In genomic region chr11:116704336-116705035, GRCm38 (mm10) we compare ENCODE assay signal across 25 mouse cellular contexts. TPM values are rescaled to one million over a fixed set of nuclear protein-coding genes. Genes with fewer than 3 reads are reported as not detected.
A peak's percentile ranks its signal among the peaks of the same experiment; 100 is the strongest.
DNase-seq lines count a peak whose midpoint lies in the region; ATAC-seq and TF ChIP-seq lines count a peak whose summit lies in the region.
"Had no signal": no experiment of that assay in that cellular context is flagged by ENCODE, and none has a peak within 500 bp of the region (broad histone marks: within the 10 kb centered on the region; RNA-seq: fewer than 3 reads in every experiment).

No protein-coding gene starts in this region.

- in situ Hi-C loops in ES-E14 (cut with MboI; ENCODE audit: low sequenced_read_pairs in 2 of 2, unreplicated experiment in 2 of 2): no loop called here

- peak overlapping the region; percentile 12; the same call in 1 of the 2 replicates for H3K27ac ChIP-seq in lung, embryonic 16.5 days (ENCODE audit: low read length)
- H3K27ac ChIP-seq in ES-E14 (ENCODE audit: insufficient read depth, low read depth, low read length, poor library complexity, severe bottlenecking): peak overlapping the region; percentile 92
- H3K27ac ChIP-seq: forebrain, embryonic 10.5 days; hindbrain, embryonic 15.5 days; limb, embryonic 13.5 days; liver, embryonic 12.5 days had no signal

- 87% methylated on average over 8 of the region's 8 CpGs for WGBS in lung, embryonic 16.5 days

- no peaks in the 10 kb centered on the region for H3K36me3 ChIP-seq in lung, embryonic 16.5 days (ENCODE audit: control insufficient read depth, insufficient read depth, low read length)
- H3K36me3 ChIP-seq in ES-E14 (ENCODE audit: control insufficient read depth, insufficient read depth, low read length, poor library complexity, severe bottlenecking): no peaks in the 10 kb centered on the region
- H3K36me3 ChIP-seq: forebrain, embryonic 10.5 days; hindbrain, embryonic 15.5 days; limb, embryonic 13.5 days; liver, embryonic 12.5 days had no signal

- no peak for ATAC-seq in lung, embryonic 16.5 days (ENCODE audit: low read depth)
- ATAC-seq: liver, embryonic 12.5 days had no signal

- intact Hi-C loops in heart, postnatal 14 days (cut with DNase I): no loop called here

- no peak overlapping the region for H3K4me2 ChIP-seq in lung, embryonic 16.5 days (ENCODE audit: low read depth, low read length)
- H3K4me2 ChIP-seq: hindbrain, embryonic 15.5 days; limb, embryonic 13.5 days; liver, embryonic 12.5 days; lung, embryonic 14.5 days had no signal

- H3K4me3 ChIP-seq in lung, embryonic 16.5 days (ENCODE audit: low read length): no peak overlapping the region
- peak overlapping the region in 1 of 2 experiments; percentile 34; a peak in 2 of 4 replicates for H3K4me3 ChIP-seq in ES-E14 (ENCODE audit: insufficient read depth in 1 of 2, low read depth in 1 of 2, low read length in 2 of 2, poor library complexity in 1 of 2, severe bottlenecking in 1 of 2)
- H3K4me3 ChIP-seq: forebrain, embryonic 10.5 days; hindbrain, embryonic 15.5 days; limb, embryonic 13.5 days; liver, embryonic 12.5 days had no signal

- H3K9me3 ChIP-seq in lung, embryonic 16.5 days (ENCODE audit: control insufficient read depth, low read length): no peaks in the 10 kb centered on the region
- no peaks in the 10 kb centered on the region for H3K9me3 ChIP-seq in ES-E14 (ENCODE audit: control insufficient read depth, insufficient read depth, low read depth, low read length)
- H3K9me3 ChIP-seq: forebrain, embryonic 10.5 days; hindbrain, embryonic 15.5 days; limb, embryonic 13.5 days; liver, embryonic 12.5 days had no signal

- no peak overlapping the region for H3K9ac ChIP-seq in lung, embryonic 16.5 days (ENCODE audit: low read length)
- H3K9ac ChIP-seq in ES-E14 (ENCODE audit: insufficient read depth, low read depth, low read length, poor library complexity, severe bottlenecking): peak overlapping the region; percentile 26; the same call in 1 of the 2 replicates
- H3K9ac ChIP-seq: hindbrain, embryonic 15.5 days; limb, embryonic 13.5 days; liver, embryonic 12.5 days; lung, embryonic 14.5 days had no signal

- peak; percentile 23 for DNase-seq in heart, adult 8-10 months (ENCODE audit: low spot score)
- DNase-seq in heart, postnatal 14 days: no peak
- no peak for DNase-seq in lung, postnatal 14 days
- DNase-seq in ES-E14 (ENCODE audit: low read depth, low spot score): no peak
- DNase-seq in lung, postnatal 36 days: peak; percentile 45
- DNase-seq in right cerebral cortex, postnatal 36 days (ENCODE audit: low spot score in 2 of 2): no peak
- DNase-seq: adrenal gland, postnatal 36 days; B cell, adult 2 months; cerebellum, adult 11 months; cerebellum, adult 9-11 months; kidney, adult 8-10 months; kidney, postnatal 14 days; midbrain, embryonic 14.5 days; right cerebral cortex, postnatal 4 days; thymus, adult 18-20 months; thymus, postnatal 36 days had no signal

- H3K27me3 ChIP-seq in lung, embryonic 16.5 days (ENCODE audit: control insufficient read depth, insufficient read depth, low read depth, low read length): no peaks in the 10 kb centered on the region
- H3K27me3 ChIP-seq: CH12.LX; hindbrain, embryonic 15.5 days; limb, embryonic 13.5 days; liver, embryonic 12.5 days had no signal

- no peaks in the 10 kb centered on the region for H3K4me1 ChIP-seq in lung, embryonic 16.5 days (replicated peaks; ENCODE audit: control insufficient read depth, insufficient read depth, low read length)
- peaks cover 0 to 7% of the 10 kb centered on the region in 2 experiments; a peak in 2 of 4 replicates for H3K4me1 ChIP-seq in ES-E14 (ENCODE audit: control insufficient read depth in 2 of 2, insufficient read depth in 2 of 2, low read length in 2 of 2, poor library complexity in 1 of 2)
- H3K4me1 ChIP-seq: hindbrain, embryonic 15.5 days; liver, embryonic 12.5 days had no signal

TF ChIP-seq in ES-E14, 5 proteins besides CTCF, POLR2A, EP300 and RAD21:
- no peak for TF ChIP-seq CHD2 (IDR thresholded peaks at IDR 0.05; ENCODE audit: low read depth, low read length)
- TF ChIP-seq MAFK (IDR thresholded peaks at IDR 0.05; ENCODE audit: insufficient read depth, low read depth, low read length): 0 out of 2 replicates have a peak, but pooled peaks have one; percentile 22
- no peak for TF ChIP-seq ZC3H11A (IDR thresholded peaks at IDR 0.05; ENCODE audit: borderline replicate concordance, low read depth, low read length)
- no peak for TF ChIP-seq ZNF384 (IDR thresholded peaks at IDR 0.05; ENCODE audit: low read depth, low read length)
- no peak for TF ChIP-seq HCFC1 (IDR thresholded peaks at IDR 0.05; ENCODE audit: borderline replicate concordance, insufficient read depth, low read length)

RNA-seq across cellular contexts. Expression of gene Cygb, which starts 50.4 kb away (rescaled TPM):
- total RNA-seq in heart, adult 8-10 months (2022): 10 to 100 TPM; 40.6 to 64.1 (median 43.0) TPM
- 10 to 100 TPM; 50.4 to 57.4 TPM for total RNA-seq in heart, postnatal 14 days (2021)
- 13.3 TPM in 2 replicates for polyA plus RNA-seq in lung, embryonic 16.5 days (2015; fragmentation: Nextera tagmentation; extraction: Ambion mirVana)
- 0.37 and 0.40 TPM in 2 replicates for total RNA-seq in ES-E14 (2012; rRNA removed)
- total RNA-seq: CH12.LX; hematopoietic stem cell, adult 5-6 weeks; megakaryocyte-erythroid progenitor cell, adult 5-6 weeks had no signal

RNA-seq across cellular contexts. Expression of gene Prcd, which starts 51.2 kb away (rescaled TPM):
- total RNA-seq in heart, adult 8-10 months (2022): 1 to 10 TPM; 1.4 to 2.0 (median 1.8) TPM
- 1 to 10 TPM; 1.4 to 1.9 TPM for total RNA-seq in heart, postnatal 14 days (2021)
- 5.0 and 11.0 TPM in 2 replicates for polyA plus RNA-seq in lung, embryonic 16.5 days (2015; fragmentation: Nextera tagmentation; extraction: Ambion mirVana)
- 2.0 and 2.2 TPM in 2 replicates for total RNA-seq in ES-E14 (2012; rRNA removed)
- total RNA-seq: CH12.LX had no signal

Comparison
In these comparisons a context has a peak if more than half of its experiments do, and no peak if none do; other contexts are left out.
1. DNase-seq: peak in heart, adult 8-10 months (single experiment) and lung, postnatal 36 days (single experiment); none in heart, postnatal 14 days (0 of 2), lung, postnatal 14 days (single experiment), ES-E14 (single experiment) and right cerebral cortex, postnatal 36 days (0 of 2).
2. RNA of gene Cygb, which starts 50.4 kb away (total RNA-seq): 50.4 to 57.4 TPM in heart, postnatal 14 days and 40.6 to 64.1 TPM in heart, adult 8-10 months; 0.37 to 0.40 TPM in ES-E14; every median in the first group is over 10 times any median in the second.